Mouse (Mus musculus) c-Kit-positive CD71-positive TER-119-negative erythroid progenitor cells, embryonic 14.5 days (primary cell): ENCODE results near the gene Spag17.

Source experiments
- DNase-seq: peaks from one replicate; pipeline ENCODE4 v3.0.0-alpha.2; 2013; ENCODE audit warnings: low read depth

Gene Spag17

GRCm38 (mm10) chr3:100163556-100163955 lies 278.4 kb downstream of the Spag17 start:
- DNase-seq: no peak

DNA sequence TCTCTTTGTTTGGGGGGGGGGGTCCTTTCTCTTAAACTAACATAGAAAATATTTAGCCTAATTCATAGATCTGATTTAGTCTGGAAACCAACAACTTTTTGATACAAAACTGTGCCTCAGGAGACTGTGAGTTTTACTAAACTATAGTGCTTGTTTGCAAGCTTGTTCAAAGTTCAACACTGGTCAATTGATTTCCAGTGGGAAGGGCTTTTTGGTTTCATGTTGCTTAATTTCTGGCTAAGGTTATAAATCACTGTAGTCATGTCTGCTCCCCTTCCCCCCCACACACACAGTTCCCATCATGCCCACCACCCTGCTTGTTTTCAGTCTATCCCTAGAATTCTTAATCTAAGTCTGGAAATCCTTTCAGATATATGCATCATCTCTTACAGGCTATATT lies 279.8 kb downstream of the Spag17 start:
- DNase-seq: no peak

DNA sequence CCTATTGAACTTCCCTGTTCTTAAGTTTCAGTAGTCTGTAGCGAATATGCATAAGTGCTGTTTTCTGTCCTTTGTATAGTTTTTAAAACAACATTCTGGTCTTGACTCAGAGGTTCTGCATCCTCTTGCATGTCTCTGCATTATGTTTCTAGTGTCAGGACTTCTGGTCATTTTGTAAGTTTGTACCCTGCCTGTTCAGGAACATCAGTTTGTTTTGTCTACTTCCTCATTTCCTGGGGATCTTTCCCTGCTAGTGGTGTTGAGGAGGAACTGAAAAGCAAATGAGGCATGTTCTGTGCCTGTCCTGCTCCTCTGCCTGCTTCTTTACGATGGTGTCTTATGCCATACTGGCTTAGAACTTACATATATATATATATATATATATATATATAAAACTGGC lies 290.8 kb downstream of the Spag17 start:
- no peak for DNase-seq

- no peak for DNase-seq
Measured at GRCm38 (mm10) chr3:100180471-100180870, 295.3 kb downstream of the Spag17 start.

DNA sequence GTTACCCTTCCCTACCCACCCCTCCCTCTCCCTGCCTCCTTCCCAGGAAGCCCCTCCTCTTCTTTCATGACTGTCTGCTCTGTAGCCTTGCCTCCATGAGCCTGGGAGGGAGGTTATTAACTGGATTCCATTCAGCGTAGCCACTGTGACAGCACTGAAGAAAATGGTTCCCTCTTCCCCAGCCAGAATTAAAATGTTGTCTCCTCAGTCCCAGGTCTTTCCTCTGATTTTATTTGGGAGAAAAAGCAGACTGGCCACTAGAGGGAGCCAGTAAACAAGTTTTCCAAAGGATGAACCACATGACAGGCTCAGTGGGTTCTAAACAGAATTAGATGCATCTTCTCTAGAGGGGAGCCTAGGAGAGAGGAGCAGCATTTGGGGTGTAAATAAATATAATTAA lies 304.2 kb downstream of the Spag17 start:
- DNase-seq: peak; percentile 44

DNA sequence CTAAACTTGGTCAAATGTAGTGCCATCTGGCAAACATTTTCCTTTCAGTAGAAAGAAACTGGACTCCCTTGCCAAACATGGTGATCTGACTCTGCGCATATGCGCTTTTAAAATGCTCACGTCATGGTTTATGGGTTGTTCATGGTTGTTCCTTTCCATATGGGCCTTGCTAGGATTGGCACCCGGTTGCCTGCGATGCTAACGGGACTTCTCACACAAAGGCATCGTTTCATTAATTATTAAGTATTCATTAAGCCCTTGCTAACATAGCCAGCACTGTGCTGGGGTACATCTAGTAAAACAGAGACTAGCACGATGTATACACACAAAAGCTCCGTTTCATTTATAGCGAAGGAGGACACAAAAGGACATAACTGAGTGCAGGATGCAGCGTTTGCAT lies 304.7 kb downstream of the Spag17 start:
- no peak for DNase-seq
